Mouse (Mus musculus) erythroid progenitor cell, adult 5-6 weeks (primary cell): ENCODE results near the gene Irs2. TPM values are rescaled to one million over a fixed set of nuclear protein-coding genes. Genes with fewer than 3 reads are reported as not detected.

Source experiments
- ATAC-seq: replicated peaks from 2 replicates; pipeline ENCODE4 v1.8.0; 2016; ENCODE audit warnings: moderate number of reproducible peaks, mild to moderate bottlenecking, moderate TSS enrichment, inconsistent platforms; ENCODE audit not compliant: poor library complexity, low FRiP score, severe bottlenecking
- total RNA-seq, 2 experiments: library from RNA; stranded (forward) in 1 of 2; stranded (reverse) in 1 of 2; fragments of 150-400 nt in 1 of 2; fragments of 186-747, 209-891 nt in 1 of 2; gene quantifications; 2 replicates each; pipeline versions ENCODE4 v1.2.3 to v1.2.4; 2015 to 2017; ENCODE audit warnings: low replicate concordance in 2 of 2

Gene Irs2
- total RNA-seq, 2 experiments from 2014 or later, result 9.2 to 13.4 TPM

DNA sequence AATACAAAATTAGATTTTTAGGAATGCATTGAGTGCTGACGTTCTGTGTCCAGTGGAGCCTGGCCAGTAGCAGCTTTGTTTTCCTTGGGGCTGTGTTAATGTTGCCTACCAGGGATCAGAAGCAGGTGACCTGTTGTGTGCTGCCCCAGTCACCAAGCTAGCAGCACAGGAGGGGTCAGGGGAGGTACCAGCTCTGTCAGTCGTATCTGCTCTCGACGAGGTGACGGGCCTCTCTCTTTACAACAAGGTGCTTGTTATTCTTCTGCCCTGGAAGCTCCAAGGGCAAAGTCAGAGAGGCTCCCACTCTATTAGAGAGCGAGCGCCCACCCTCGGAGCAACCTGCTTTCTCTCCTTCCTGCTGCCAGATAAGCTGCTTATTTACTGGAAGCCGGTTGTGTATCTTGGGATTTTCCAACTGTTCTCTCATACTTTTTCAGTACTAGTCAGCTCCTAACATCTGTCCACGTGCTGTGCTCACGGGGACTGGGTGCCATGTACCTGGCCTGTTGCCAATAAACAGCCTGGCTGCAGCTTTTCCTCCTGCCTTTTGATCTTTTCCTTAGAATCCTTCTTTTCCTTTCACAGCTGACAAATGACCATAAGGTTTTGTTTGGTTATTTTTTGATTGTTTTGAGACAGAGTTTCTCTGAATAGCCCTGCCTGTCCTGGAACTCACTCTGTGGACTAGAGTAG lies 2.8 kb upstream of the Irs2 start:
- ATAC-seq, result no peak

DNA sequence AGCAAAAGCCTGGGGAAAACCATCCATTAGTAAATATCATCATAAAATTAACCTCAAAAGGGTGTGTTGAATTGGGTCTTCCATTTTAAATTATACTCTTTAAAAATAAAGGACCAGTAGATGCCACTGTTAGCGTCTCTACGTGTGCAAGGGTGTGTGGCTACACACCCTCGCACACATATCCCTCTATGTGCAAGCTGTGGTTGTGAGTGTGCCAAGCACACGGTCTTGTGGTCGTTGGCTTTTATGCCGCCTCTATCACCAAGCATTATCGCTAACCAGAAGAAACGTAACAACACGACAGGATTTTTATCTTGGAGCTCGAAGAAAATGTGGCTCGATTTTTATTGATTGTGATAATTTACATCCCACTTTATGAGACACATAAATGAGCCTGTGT lies 2.1 kb upstream of the Irs2 start:
- ATAC-seq, result no peak

DNA sequence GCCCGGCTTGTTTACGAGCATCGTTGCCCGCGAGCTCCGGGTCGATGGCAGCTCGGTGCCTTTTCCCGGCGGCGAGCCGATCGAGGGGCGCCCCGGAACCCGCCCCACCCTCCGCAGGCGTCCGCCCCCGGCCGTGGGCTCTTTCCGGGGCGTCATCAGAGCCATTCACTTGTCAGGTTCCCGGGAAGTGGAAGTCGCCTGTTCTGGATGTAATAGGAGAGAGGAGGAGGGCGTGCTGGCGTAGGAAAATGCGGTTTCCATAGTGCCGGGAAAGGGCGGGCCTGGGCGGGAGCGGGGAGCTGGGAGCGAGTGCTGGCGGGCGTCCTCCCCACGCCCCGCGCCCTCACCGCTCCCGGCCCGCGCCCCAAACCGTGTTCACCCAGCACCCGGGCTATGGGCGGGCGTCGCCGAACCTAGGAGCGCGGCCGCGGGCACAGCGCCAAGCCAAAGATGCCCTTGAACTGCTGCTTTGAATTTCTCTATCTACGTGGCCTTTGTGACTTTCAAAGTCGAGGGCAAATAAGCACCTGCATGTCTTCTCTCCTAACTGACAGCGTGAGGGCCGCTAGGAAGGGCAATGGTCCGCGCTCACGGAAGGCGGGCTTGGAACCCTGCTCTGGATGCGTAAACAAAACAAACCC lies 1.3 kb upstream of the Irs2 start:
- ATAC-seq, result peak; percentile 66

DNA sequence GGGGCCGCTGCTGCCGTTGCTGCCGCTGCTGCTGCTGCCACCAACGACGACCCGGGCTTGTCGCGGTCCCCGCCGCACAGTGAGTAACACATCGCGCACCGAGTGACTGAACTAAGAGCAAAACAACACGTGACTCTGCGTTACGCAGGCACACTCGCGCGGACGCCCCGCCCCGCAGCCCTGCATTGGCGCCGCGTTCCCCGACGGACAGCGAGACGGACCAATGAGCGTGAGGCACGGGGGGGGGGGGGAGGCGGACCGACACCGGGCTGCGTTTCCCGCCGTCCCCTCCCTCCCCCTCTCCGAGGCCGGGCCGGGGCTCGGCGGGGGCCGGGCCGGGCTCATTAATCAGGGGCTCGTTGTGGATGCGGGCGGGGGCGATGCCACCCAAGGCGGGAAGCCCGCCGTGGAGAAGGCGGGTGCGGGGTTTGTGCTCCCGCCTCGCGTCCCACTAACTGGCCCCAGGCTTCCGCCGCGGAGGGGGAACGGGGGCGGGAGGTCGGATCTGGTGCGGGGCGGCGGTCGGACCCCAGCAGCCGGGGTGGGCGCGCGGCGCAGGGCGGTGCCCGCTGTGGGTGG lies 673 bp upstream of the Irs2 start:
- ATAC-seq, result peak; percentile 83

DNA sequence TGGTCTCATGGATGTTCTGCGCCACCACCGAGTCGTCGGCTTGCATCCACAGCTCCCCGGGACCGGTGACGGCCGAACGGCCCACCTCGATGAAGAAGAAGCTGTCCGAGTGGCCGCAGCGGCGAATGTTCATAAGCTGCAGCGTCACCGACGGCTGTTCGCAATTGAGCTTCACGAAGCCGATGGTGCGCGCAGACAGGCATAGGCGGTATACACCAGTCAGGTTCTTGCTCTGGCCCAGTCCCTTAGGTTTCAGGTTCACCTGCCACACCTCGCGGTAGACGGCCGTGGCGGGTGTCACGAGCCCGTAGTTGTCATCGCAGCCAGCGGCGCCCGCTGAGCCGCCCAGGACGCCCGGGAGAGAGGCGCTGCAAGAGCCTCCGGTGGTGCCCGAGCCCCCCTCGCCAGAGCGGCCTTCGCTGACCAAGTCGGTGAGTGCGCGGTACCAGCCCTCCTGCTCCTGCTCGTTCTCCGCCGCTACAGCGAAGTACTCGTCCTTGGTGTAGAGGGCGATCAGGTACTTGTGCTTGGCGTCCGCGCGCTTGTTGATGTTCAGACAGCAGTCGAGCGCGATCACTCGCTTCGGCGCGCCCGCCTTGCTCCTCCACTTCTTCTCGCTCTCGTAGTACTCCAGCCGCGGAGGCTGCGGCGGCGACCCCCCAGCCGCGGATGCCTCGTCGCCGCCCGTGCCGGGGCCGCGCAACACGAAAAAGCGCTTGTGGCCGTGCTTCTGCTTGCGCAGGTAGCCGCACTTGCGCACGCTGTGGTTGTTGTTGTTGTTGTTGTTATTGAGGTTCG lies 478 bp downstream of the Irs2 start:
- peak; percentile 21; the same call in 1 of the 2 replicates for ATAC-seq

DNA sequence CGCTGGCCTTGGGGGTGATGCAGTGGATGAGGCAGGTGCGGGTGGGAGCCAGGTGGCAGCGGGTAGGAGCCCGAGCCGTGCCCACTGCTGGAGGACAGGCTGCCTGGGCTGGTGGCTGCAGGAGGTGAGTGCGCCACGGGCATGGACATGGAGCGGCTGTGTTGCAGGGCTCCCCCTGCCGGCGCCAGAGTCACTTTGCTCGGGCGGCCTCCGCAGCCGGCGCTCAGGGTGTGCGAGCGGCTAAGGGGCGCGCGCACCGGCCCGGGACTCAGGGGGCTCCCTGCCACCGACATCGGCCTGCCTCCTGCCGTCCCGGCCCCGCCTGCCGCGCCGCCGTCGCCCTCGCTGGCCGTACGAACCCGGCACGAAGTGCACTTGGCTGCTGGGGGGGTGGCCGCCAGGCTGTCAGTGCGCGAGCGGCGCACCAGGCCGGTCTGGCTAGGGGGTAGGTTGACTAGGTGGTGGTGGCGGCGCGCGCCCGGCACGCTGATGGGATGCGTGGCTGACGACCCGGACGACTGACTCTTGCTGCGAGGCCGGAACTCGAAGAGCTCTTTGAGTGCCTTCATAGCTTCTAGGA lies 1.2 kb downstream of the Irs2 start:
- peak; percentile 71 for ATAC-seq

DNA sequence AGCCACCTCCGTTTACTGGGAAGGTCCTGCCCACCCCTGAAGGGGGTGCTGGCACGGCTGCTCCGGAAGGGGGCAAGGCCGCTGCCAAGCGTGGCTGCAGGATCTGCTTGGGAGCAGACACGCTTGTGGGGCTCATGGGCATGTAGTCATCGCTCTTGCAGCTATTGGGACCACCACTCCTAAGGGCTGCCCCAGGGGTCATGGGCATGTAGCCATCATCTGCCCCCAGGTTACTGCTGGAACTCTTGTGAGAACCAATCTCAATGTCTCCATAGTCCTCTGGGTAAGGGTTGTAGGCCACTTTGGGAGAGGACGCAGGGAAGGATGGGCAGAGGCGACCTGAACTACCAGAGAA lies 2.0 kb downstream of the Irs2 start:
- ATAC-seq, result no peak

DNA sequence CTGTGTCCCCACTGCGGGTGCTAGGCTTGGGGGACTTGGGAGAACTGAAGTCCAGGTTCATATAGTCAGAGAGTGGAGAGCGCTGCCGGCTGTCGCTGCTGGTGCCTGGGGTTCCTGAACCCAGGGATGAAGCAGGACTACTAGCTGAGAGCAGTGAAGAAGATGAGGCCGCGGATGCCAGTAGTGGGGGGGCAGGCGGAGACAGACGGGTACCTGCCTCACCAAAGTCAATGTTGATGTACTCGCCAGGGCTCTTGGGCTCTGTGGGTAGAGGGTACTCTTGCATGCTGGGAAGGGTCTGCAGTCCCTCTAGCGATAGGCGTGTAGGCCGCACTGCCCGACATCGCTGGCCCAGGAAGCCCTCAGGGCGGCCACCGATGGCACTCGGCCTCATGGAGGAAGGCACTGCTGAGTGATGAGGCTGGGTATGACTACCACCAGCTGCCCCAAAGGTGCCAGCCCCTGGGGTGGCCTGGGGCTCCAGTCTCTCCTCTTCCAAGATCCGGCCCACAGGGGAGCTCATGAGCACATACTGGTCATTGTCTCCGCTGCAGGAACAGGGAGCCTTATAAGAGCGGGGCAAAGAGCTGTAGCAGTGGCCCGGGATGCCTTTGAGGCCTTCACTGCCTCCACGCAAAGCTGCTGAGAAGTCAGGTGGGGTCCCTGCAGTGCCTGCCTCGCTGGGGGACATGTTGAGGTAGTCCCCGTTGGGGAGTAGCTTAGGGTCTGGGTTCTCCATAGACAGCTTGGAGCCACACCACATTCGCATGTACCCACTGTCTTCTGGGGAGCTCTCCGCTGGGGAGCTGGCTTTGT lies 2.6 kb downstream of the Irs2 start:
- ATAC-seq, result no peak

DNA sequence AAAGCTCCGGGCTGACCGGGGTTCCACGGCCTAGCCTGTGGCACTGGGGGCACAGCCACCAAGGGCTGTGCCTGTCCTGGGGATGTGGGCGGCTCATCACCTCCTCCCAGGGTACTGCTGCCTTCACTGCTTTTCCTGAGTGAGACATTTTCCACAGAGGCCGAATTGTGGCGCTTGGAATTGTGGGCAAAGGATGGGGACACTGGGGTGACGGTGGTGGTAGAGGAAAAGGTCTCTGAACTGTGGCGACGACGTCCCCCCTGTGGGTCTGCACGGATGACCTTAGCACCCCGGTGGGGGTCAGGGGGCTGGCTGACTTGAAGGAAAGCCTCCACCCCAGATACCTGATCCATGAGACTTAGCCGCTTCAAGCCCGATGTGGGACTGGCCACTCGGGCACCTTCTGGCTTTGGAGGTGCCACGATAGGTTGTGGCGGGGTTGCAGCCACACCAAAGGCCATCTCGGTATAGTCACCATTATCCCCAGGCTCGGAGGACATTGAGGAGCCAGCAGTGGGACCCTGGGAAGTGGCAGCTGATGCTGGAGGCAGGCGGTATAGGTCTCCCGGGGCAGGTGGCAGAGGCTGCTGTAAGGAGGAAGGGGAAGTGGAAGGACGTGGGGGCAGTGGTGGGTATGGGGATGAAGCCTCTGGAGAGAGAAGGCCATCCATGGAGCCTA lies 3.3 kb downstream of the Irs2 start:
- ATAC-seq, result no peak

DNA sequence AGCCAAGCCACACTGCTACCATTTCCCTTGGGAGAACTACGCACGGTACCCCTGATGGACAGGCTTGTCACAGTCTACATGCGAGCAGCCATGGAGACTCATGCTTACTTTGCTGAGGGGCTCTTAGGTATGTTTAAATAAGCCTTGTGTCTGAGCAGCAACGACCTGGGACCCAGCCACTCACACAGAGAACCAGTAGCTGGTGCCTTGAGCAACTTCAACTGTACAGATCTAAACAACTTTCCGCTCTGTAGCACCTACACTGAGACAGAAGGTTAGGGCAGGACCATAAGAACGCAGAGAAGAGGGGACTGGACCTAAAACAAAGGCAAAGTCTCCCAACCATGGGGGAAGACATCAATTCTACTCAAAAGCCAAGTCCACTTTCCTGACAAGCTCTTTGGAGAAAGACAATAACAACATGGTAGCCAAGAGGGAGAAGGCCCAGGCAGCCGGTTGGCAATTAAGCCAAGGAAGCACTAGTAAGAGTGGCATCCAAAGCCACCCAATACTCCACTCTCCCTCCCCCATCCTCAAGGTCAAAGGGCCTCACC lies 4.3 kb downstream of the Irs2 start:
- ATAC-seq, result no peak

DNA sequence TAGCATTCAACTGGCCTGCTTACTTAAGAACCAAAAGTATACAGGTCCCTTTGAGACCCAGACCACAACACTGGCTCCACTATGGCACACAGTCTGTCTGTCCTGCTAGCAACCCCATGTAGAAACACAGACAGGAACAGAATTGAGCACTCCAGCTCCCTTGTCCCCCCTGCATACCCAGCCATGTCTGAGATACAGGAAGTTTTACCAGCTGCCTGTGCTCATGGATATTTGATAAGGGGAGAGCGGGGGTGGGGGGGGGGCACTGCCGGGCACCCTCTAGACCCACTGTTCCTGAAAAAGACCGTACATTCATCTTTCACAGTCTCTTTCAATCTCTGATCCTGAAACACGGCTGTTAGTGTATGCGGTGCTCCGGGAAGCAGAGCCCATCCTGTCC lies 5.0 kb downstream of the Irs2 start:
- no peak for ATAC-seq

DNA sequence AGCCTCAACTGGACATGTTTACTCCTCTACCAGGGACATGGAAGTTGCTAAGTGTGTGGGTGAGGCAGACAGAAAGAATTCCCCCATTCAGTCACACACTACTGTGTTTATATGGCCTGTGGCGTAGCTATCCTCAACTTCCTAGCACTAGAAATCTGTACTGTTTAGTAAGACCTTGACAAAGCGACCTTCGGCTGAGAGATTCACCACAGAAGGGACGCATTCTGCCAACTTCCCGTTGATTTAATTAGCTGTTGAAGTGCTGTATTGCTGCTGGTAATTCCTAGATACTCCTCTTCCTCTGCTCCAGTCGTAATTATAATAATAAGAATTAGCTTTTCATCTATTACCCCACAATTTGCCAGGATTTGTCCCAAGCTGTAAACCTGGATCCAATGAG lies 5.4 kb downstream of the Irs2 start:
- ATAC-seq, result no peak

DNA sequence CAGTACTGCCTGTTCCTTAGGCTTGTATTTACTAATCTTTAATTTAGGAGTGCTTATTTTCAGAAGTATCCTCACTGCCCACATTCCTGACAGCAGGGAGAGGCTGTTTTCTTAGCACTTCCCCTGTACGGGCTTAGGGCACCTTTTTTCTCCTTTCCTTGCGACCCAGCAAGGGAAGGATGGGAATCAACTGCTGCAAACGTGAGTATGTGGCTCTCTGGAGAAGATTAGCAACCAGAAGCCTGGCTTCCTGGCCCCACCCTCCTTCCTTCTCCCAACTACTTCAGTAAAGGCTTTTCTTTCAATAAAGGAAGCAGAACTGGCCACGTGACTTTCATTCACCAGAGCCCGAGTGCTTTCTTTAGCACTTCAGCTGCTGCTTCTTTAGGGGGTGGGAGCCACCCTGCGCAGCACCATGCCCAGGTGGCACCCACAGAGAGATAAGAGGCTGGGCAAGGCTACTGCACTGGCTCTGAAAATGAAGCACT lies 7.2 kb downstream of the Irs2 start:
- ATAC-seq, result peak; percentile 67

DNA sequence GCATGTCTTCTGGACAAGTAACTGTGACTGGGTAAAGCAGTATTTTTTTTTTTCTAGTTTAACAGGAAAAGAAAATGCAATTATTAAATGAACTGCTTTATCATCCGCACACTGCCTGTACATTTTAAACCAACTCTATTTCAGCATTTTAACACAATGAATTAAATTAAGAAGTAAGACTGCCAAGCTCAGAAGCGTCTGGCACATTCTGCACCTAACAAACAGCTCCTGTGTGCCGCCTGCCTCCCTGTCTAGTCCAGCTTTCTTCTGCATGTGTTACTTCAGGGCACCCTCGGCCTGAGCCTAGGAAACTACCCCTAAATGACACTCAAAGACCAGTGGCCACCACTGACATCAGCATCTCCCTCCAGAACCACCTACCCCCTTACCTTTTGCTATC lies 8.7 kb downstream of the Irs2 start:
- no peak for ATAC-seq

DNA sequence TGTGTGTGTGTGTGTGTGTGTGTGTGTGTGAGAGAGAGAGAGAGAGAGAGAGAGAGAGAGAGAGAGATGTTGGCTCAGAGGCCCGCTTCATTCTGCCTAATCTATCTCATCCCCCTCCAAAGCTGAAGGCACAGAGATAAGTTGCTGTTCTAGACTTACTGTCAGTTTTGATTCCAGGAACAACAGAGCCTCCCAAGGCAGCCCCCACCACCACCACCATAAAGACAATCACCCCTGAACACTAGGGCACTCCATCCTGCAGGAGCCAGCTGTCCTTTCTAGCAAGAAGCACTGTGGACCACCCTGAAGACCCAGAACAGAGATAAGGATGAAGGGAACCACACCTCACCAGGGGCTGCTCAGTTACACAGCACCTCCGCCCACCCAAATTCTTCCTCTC lies 12.0 kb downstream of the Irs2 start:
- ATAC-seq, result no peak

DNA sequence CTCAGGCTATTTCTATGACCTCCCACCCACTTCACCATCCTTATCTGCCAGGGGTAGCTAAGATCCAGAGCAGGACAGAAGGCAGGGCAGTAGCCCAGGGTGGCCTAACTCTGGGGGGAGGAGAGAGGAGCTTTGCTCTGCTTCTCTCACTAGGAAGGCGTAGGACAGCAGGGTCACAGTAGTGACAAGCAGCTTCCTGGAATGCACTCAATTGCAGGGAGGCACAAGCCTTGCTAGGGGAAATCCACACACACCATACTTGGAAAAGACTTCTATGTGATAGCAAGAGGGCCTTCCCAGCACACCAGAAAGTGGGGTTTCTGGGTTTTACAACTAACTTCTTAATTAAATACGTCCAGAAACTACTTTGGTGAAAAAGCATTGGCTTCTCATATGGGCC lies 12.5 kb downstream of the Irs2 start:
- 0 out of 2 replicates have a peak, but pooled peaks have one; percentile 35 for ATAC-seq

DNA sequence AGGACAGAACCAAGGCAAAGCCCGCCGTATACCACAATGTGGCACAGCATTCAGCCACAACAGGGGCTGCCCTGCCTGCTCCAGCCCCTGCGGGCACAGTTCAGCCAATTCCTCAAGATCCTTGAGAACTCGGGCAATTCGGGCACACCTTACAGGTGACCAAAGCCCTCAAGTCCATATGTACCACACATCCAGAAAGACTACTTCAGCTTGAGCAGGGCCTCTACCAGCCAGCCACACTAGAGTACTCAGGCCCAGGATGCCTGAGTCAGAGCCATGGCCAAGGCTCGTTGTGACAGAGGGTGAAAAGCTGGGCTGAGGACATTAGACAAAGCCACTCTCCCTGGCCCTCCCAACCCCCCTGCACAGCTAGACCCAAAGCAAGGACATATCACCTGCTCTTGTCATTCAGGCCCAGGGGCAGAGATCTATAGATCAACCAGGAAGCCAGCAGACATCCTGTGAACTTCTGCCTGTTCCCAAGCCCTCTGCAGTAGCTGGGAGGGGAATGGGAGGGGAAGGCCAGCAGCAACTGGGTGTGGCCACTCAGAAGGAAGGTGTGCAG lies 13.8 kb downstream of the Irs2 start:
- no peak for ATAC-seq

DNA sequence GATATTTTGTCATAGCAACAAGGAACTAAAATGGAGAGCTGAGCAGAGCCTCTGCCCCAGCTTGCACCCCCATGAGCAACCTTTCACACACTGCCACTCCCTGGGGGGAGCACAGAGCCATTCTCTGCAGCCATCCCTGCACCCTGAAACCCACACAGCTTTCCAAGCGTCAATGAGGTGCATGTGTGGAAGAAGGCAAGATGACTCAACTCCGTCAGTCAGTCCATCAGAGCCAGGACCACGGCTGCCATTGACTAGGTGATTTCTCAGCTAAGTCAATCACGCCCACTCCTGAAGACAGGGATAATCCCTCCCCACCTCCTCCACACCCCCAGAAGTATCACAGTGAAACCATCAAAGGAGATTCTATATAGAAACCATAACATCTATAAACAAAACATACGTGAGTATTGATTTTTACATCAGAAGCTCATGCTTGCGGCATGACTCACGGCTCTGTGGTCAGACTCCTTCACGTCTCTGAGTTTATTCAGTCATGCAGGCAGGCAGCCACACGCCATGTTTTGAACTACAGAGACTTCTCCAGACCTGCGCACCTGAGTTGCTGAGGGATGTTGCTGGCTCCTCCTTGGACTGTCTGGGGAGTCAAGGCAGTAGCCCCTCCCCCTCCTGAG lies 14.6 kb downstream of the Irs2 start:
- no peak for ATAC-seq
